Mouse (Mus musculus) neural tube, embryonic 12.5 days (tissue): ENCODE measurements at regions not wholly inside any gene's neighbourhood (a gene's known extent, or its start where the extent isn't known, plus 50 kb on each side); places are given as distances from the start of the nearest gene placed in this dataset.

ENCODE experiments used
- ATAC-seq: fragments of 200-750 bp; cut with Nextera tagmentation; 2 replicates; pipeline ENCODE4 v1.8.0; 2017; ENCODE audit warnings: low read depth, mild to moderate bottlenecking, moderate TSS enrichment, moderate library complexity; ENCODE audit not compliant: low FRiP score
- H3K27ac ChIP-seq: fragments of 300-500 bp; sonication (generic); 2 replicates; pipeline ENCODE4 v1.5.1; 2016
- H3K27me3 ChIP-seq: fragments of 300-500 bp; sonication (generic); replicated peaks from 2 replicates; pipeline ENCODE4 v1.6.1; 2016; ENCODE audit warnings: mild to moderate bottlenecking
- H3K36me3 ChIP-seq: fragments of 300-500 bp; sonication (generic); 2 replicates; pipeline ENCODE4 v1.6.1; 2016; ENCODE audit warnings: mild to moderate bottlenecking
- H3K4me1 ChIP-seq: fragments of 300-500 bp; sonication (generic); 2 replicates; pipeline ENCODE4 v1.6.1; 2016
- H3K4me2 ChIP-seq: fragments of 300-500 bp; sonication (generic); replicated peaks from 2 replicates; pipeline ENCODE4 v1.6.1; 2016; ENCODE audit warnings: mild to moderate bottlenecking
- H3K4me3 ChIP-seq: fragments of 300-500 bp; sonication (generic); 2 replicates; pipeline ENCODE4 v1.5.1; 2016
- H3K9ac ChIP-seq: fragments of 300-500 bp; sonication (generic); 2 replicates; pipeline ENCODE4 v1.6.1; 2016; ENCODE audit warnings: mild to moderate bottlenecking
- H3K9me3 ChIP-seq: fragments of 300-500 bp; sonication (generic); 2 replicates; pipeline ENCODE4 v1.6.1; 2016; ENCODE audit warnings: mild to moderate bottlenecking
- WGBS: fragments of 180-500 bp; shearing (Covaris S2); methylation state at CpG from one replicate; pipeline ENCODE4 v1.1.7; 2016; 5-methylcytosine and 5-hydroxymethylcytosine counted together

DNA sequence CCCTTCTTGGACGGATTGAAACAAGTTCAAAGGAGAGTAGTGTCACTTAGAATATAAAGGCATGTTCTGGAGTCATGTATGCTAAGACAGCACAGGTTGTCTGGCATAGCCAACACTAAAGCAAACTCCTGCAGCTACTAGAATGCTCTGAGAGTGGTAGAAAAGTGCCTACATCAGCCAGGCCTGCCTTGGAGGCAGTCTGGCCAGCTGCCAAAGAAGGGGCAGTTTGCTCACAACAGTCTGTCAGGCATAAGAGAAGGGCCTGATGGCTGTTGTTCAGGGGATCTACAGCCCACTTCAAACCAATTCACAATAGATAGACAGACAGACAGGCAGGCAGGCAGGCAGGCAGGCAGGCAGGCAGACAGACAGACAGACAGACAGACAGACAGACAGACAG, 136.5 kb upstream of the Dap start:
- H3K27ac ChIP-seq, result no peak overlapping the region
- H3K36me3 ChIP-seq, result no peaks in the 10 kb centered on the region
- H3K27me3 ChIP-seq, result no peaks in the 10 kb centered on the region
- H3K4me1 ChIP-seq, result no peaks in the 10 kb centered on the region
- H3K9me3 ChIP-seq, result no peaks in the 10 kb centered on the region
- no peak overlapping the region for H3K4me3 ChIP-seq
- WGBS, result 71% methylated on average over 1 of the region's 1 CpGs
- no peak for ATAC-seq
- no peak overlapping the region for H3K4me2 ChIP-seq
- no peak overlapping the region for H3K9ac ChIP-seq

DNA sequence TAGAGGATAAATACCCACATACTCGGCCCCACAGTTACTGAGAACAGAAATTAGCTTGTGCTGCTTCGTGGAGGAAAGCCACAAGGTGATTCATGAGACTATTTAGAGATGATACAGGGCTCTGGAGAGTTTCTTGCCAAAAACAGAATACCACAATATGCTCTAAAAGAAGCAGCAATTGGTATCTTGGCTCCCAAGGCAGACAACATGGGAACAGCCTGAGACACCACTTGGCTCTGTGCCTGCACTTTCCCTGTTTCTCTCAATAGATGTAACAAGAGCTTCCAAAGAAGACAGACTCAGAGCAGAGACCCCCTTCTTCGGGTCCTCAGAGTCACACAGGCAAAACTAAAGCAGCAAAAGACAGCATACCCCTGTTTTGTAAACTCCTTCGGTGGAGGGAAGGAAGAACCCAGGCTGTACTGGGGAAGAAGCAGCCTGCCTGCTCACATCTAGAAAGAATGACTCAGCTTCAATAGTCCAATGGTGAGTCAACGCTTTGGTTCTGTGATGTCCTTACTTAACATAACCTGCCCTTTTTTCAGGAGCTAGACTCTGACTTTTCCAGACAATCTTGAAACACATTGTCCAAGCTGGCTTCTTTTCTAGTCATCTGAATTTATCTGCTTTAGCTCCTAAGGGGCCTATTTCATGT, 132.1 kb upstream of the Dap start:
- Histone ChIP-seq H3K27ac (no peak overlapping the region), H3K36me3 (no peaks in the 10 kb centered on the region), H3K4me2 (no peak overlapping the region), H3K27me3 (no peaks in the 10 kb centered on the region), H3K9me3 (no peaks in the 10 kb centered on the region), H3K4me3 (no peak overlapping the region), H3K4me1 (no peaks in the 10 kb centered on the region), H3K9ac (no peak overlapping the region)
- ATAC-seq, result no peak
- WGBS, result 79% methylated on average over 5 of the region's 5 CpGs

- WGBS, result 84% methylated on average over 7 of the region's 7 CpGs
- H3K27me3 ChIP-seq, result no peaks in the 10 kb centered on the region
- H3K4me2 ChIP-seq, result no peak overlapping the region
- no peaks in the 10 kb centered on the region for H3K9me3 ChIP-seq
- no peaks in the 10 kb centered on the region for H3K36me3 ChIP-seq
- no peak for ATAC-seq
- H3K27ac ChIP-seq, result no peak overlapping the region
- H3K4me3 ChIP-seq, result no peak overlapping the region
- H3K9ac ChIP-seq, result no peak overlapping the region
- no peaks in the 10 kb centered on the region for H3K4me1 ChIP-seq
These were observed 127.9 kb upstream of the Dap start for GRCm38 (mm10) chr15:31096206-31096605.

GRCm38 (mm10) chr15:31097301-31097700, 126.8 kb upstream of the Dap start:
- Histone ChIP-seq H3K4me1 (no peaks in the 10 kb centered on the region), H3K27me3 (no peaks in the 10 kb centered on the region), H3K36me3 (no peaks in the 10 kb centered on the region), H3K9me3 (no peaks in the 10 kb centered on the region), H3K27ac (no peak overlapping the region), H3K9ac (no peak overlapping the region), H3K4me2 (no peak overlapping the region), H3K4me3 (no peak overlapping the region)
- WGBS, result 83% methylated on average over 4 of the region's 4 CpGs
- ATAC-seq, result no peak

- no peak overlapping the region for H3K9ac ChIP-seq
- H3K27ac ChIP-seq, result no peak overlapping the region
- WGBS, result 85% methylated on average over 4 of the region's 4 CpGs
- no peak overlapping the region for H3K4me2 ChIP-seq
- H3K9me3 ChIP-seq, result no peaks in the 10 kb centered on the region
- no peaks in the 10 kb centered on the region for H3K4me1 ChIP-seq
- no peaks in the 10 kb centered on the region for H3K36me3 ChIP-seq
- no peaks in the 10 kb centered on the region for H3K27me3 ChIP-seq
- no peak overlapping the region for H3K4me3 ChIP-seq
- ATAC-seq, result no peak
These were observed 119.4 kb upstream of the Dap start for GRCm38 (mm10) chr15:31104743-31105142.

- Histone ChIP-seq H3K27ac (no peak overlapping the region), H3K36me3 (no peaks in the 10 kb centered on the region), H3K9me3 (no peaks in the 10 kb centered on the region), H3K4me2 (no peak overlapping the region), H3K4me3 (no peak overlapping the region), H3K9ac (no peak overlapping the region), H3K4me1 (no peaks in the 10 kb centered on the region), H3K27me3 (no peaks in the 10 kb centered on the region)
- no peak for ATAC-seq
- WGBS, result 79% methylated on average over 9 of the region's 9 CpGs
These were observed 117.2 kb upstream of the Dap start for GRCm38 (mm10) chr15:31106907-31107306.

- WGBS, result 76% methylated on average over 1 of the region's 1 CpGs
- no peak for ATAC-seq
- H3K4me1 ChIP-seq, result no peaks in the 10 kb centered on the region
These were observed 110.9 kb upstream of the Dap start for GRCm38 (mm10) chr15:31113216-31113615.

GRCm38 (mm10) chr15:31117338-31117737, 106.8 kb upstream of the Dap start:
- no peaks in the 10 kb centered on the region for H3K27me3 ChIP-seq
- no peak overlapping the region for H3K9ac ChIP-seq
- no peaks in the 10 kb centered on the region for H3K36me3 ChIP-seq
- H3K4me3 ChIP-seq, result no peak overlapping the region
- H3K4me1 ChIP-seq, result no peaks in the 10 kb centered on the region
- H3K4me2 ChIP-seq, result no peak overlapping the region
- H3K9me3 ChIP-seq, result no peaks in the 10 kb centered on the region
- ATAC-seq, result no peak
- no peak overlapping the region for H3K27ac ChIP-seq

More at GRCm38 (mm10) chr15:31113216-31113615, 110.9 kb upstream of the Dap start:
- Histone ChIP-seq H3K27ac (no peak overlapping the region), H3K9me3 (no peaks in the 10 kb centered on the region), H3K4me3 (no peak overlapping the region), H3K4me2 (no peak overlapping the region), H3K9ac (no peak overlapping the region), H3K36me3 (no peaks in the 10 kb centered on the region), H3K27me3 (no peaks in the 10 kb centered on the region)

GRCm38 (mm10) chr15:31120147-31120546, 104.0 kb upstream of the Dap start:
- H3K4me1 ChIP-seq, result no peaks in the 10 kb centered on the region
- no peak overlapping the region for H3K27ac ChIP-seq
- H3K27me3 ChIP-seq, result no peaks in the 10 kb centered on the region
- H3K9ac ChIP-seq, result no peak overlapping the region
- H3K4me3 ChIP-seq, result no peak overlapping the region
- no peak overlapping the region for H3K4me2 ChIP-seq
- ATAC-seq, result no peak
- WGBS, result 56% methylated on average over 6 of the region's 6 CpGs
- no peaks in the 10 kb centered on the region for H3K9me3 ChIP-seq
- no peaks in the 10 kb centered on the region for H3K36me3 ChIP-seq

- Histone ChIP-seq H3K27ac (no peak overlapping the region), H3K4me2 (no peak overlapping the region), H3K4me1 (no peaks in the 10 kb centered on the region), H3K9ac (no peak overlapping the region), H3K4me3 (no peak overlapping the region), H3K36me3 (no peaks in the 10 kb centered on the region), H3K27me3 (no peaks in the 10 kb centered on the region), H3K9me3 (no peaks in the 10 kb centered on the region)
- no peak for ATAC-seq
- 85% methylated on average over 1 of the region's 1 CpGs for WGBS
These were observed 98.3 kb upstream of the Dap start for GRCm38 (mm10) chr15:31125784-31126183.

GRCm38 (mm10) chr15:31126999-31127398, 97.1 kb upstream of the Dap start:
- no peak for ATAC-seq
- H3K27ac ChIP-seq, result no peak overlapping the region
- no peak overlapping the region for H3K9ac ChIP-seq
- H3K4me3 ChIP-seq, result no peak overlapping the region
- no peaks in the 10 kb centered on the region for H3K9me3 ChIP-seq
- WGBS, result 28% methylated on average over 3 of the region's 3 CpGs
- no peaks in the 10 kb centered on the region for H3K27me3 ChIP-seq
- no peaks in the 10 kb centered on the region for H3K36me3 ChIP-seq
- no peaks in the 10 kb centered on the region for H3K4me1 ChIP-seq
- H3K4me2 ChIP-seq, result no peak overlapping the region

GRCm38 (mm10) chr15:31134891-31135290, 89.2 kb upstream of the Dap start:
- no peaks in the 10 kb centered on the region for H3K4me1 ChIP-seq
- no peaks in the 10 kb centered on the region for H3K9me3 ChIP-seq
- H3K27ac ChIP-seq, result no peak overlapping the region
- no peak overlapping the region for H3K4me3 ChIP-seq
- H3K4me2 ChIP-seq, result no peak overlapping the region
- no peaks in the 10 kb centered on the region for H3K36me3 ChIP-seq
- no peaks in the 10 kb centered on the region for H3K27me3 ChIP-seq
- H3K9ac ChIP-seq, result no peak overlapping the region
- WGBS, result 67% methylated on average over 7 of the region's 7 CpGs
- ATAC-seq, result no peak

DNA sequence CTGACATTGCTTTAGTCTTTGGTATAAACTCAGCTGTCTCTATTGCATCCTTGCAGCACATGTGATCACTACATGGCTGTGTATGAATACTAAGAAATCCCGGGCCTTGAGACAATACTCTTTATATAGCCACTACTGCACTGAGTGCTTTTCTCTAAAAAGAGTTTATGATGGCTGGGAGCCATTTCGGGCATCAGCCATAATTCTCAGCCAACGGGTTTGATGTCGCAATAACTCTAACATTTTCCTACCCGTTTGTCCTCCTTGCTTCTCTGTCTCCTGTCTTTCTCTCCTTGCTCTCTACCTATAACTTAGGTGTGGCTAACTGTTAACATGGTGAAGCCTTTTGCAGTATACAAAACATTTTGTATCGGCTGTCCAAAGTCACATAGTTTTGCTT, 85.5 kb upstream of the Dap start:
- ATAC-seq, result no peak
- Histone ChIP-seq H3K4me2 (no peak overlapping the region), H3K4me1 (no peaks in the 10 kb centered on the region), H3K36me3 (no peaks in the 10 kb centered on the region), H3K27me3 (no peaks in the 10 kb centered on the region), H3K9me3 (no peaks in the 10 kb centered on the region), H3K9ac (no peak overlapping the region), H3K4me3 (no peak overlapping the region), H3K27ac (no peak overlapping the region)
- WGBS, result 84% methylated on average over 6 of the region's 6 CpGs
